Mouse (Mus musculus) CD4-positive, CD25-positive, alpha-beta regulatory T cell, adult 4 months (primary cell): ENCODE data around the gene Gm14137. TPM values are rescaled to one million over a fixed set of nuclear protein-coding genes. Genes with fewer than 3 reads are reported as not detected.

Experiments
- ATAC-seq: one replicate; pipeline ENCODE4 v1.8.0; 2017
- polyA plus RNA-seq, 2 experiments: library from polyadenylated mRNA; unstranded; fragments of 100-300 nt; shearing (Covaris generic); gene quantifications; one replicate each; pipeline ENCODE4 v1.2.1; 2017

Gm14137 gene
- polyA plus RNA-seq, result under 1 TPM; 0.38 to 0.57 TPM

DNA sequence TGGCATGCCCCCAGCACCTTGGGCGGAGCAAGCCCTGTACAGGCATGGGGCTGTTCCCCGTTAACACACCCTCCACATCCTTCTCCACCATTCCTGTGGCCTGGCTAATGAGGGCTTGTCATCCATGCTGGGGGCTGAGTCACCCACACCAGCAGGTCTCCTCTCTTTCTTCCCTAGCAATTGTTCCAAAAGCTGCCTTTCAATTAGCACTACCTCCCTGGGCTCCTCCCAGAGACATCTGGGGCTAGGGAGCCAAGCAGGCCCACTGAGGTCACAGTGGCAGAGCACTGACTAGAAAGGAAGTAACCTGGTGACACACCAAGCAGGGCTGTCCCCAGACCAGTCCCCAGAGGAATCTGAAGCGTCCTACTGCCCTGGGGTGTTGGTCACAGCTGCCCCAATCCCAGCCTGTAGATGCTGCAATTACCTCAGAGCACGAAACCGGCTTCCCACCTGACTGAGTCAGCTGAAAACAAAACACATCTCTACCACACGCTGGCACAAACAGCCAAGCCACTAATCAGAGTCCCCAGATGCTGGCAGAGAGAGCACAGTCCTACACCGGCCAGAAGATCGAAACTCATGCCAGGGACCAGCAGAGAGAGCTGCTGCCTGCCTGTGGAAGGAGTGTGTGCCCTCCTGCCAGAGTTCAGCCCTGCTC lies at the start of gene Gm14137:
Gm14137 (plus strand) TSS at position 519 of the 661 bp plus-strand sequence.
- no peak for ATAC-seq

DNA sequence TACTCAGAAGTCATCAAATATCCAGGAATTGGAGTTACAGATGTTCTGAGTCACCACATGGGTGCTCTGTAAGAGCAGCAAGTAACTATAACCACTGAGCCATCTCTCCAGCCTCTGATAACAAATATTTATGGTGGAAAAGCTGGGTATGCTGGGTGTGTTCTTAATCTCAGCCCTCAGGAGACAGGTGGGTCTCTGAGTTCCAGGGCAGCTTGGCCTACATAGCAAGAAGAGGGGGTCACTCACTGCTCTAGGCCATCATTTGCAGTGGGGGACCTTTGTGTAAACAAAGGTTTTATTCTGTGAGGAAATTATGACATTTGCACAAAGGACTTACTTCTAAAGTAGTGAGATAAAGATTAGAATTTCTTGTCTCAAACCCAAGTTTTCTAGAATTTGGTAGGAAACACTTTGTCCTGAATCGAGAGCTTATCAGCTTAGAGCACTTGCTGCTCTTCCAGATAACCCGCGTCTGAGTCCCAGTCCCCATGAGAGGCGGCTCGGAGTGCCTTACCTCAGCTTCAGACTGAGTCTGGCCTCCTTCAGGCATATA lies 37.9 kb upstream of the Gm14137 start:
- no peak for ATAC-seq

DNA sequence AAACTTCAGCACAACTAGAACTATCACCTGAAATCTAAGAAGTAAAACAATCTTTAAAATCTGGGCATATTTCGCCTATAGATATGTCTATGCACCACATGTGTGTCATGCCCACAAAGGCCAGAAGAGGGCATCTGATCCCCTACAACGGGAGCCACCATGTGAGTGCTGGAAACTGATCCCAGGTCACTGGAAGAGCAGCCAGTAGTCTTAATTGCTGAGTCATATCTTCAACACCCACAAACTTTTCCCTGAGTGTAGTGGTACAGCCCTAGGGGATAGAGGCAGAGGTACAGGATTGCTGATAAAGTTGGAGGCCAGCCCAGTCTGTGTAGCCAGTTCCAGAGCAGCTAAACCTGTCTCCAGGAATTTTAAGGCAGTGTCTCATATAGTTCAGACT lies 29.1 kb upstream of the Gm14137 start:
- ATAC-seq, result no peak

DNA sequence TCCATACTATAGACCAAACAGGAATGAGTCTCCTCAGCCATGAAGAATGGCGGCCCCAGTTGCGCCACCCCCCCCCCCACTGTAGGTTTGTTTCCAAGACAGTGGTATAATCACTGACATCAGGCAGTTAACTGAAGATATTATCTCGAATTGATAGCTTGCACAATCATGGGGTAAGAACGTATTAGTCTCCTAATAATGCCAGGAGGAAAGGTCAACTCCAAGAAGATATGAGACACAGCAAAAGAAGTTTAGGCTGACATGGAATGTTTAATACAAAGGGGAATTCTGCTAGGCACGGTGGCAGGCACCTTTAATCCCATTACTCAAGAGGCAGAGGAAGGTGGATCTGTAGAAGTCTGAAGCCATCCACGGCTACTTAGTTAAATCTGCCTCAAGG lies 27.9 kb upstream of the Gm14137 start:
- no peak for ATAC-seq

DNA sequence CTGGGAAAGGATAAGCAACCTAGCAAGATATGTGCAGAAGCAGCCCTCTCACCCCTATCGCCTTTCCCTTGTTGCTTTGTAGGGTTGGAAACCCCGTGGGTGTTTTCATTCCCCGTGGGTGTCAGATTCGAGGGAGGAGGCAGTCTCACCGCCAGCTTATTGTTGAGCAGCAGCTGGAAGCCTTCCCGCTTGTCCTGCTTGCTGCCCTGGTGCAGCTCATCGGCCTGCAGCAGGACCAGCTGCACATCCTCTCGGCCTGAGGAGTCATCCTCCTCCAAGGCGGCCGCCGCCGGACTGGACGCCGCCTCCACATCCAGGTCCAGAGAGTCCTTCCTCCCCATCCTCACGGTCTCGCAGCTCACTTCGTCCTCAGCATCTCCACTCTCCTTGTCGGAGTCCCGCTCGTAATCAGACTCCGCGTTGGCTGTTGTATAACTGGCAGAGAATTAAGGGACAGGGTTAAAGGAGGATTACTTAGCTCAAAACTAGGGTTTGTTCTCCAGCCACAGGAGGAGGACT lies 27.1 kb upstream of the Gm14137 start:
- no peak for ATAC-seq

DNA sequence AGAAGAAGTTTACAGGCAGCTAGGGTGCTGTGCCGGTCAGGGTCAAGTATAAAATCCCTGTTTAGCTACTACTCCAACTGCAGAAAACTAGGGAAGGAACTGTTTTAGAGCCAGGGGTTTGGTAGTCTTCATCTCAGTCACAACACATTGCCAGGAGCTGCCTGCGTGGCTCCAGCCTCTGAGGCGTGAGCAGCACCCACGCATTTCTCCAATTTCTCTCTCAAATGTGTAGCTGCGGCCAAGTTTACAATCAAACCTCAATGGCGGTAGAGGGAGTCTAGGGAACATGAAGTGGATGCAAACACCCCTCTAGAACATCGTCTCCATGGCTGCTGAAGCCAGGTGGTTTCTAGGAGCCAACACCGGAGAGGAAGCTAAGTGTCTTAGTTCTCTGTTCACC lies 26.5 kb upstream of the Gm14137 start:
- ATAC-seq, result no peak

DNA sequence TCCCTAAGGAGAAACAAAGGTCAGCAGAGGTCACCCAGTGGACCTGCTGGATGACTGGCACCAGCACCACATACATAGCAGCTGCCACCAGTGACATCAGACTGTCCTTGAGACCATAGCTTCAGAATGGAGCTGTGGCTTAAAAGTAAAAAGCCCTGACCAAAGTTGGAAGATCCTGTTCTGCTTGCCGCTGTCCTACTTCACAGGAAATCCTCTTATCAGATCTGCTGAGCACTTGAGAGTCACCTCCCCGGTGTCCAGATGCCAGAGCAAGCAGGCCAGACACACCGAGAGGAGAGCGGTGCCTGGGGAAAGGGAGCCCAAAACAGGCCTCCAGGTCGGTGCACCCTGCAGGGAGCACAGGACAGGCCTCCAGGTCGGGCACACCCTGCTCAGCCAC lies 22.1 kb upstream of the Gm14137 start:
- ATAC-seq, result no peak

DNA sequence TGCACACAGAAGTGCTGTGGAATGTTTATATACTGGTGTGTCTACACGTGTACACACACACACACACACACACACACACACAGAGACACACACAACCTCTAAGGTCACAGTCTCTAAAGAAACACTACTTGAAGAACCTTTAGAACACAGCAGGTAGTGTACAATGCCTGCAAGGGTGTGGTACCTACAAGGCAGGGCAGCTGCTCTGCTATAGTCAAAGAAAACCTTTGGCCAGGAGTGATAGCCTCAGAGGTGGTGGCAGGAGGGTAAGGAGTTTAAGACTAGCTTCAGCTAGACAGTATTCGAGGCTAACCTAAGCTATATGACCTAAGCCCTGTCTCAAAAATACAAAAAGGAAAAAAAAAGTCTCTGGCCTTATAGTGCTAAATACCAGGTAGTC lies 19.6 kb upstream of the Gm14137 start:
- ATAC-seq, result no peak

DNA sequence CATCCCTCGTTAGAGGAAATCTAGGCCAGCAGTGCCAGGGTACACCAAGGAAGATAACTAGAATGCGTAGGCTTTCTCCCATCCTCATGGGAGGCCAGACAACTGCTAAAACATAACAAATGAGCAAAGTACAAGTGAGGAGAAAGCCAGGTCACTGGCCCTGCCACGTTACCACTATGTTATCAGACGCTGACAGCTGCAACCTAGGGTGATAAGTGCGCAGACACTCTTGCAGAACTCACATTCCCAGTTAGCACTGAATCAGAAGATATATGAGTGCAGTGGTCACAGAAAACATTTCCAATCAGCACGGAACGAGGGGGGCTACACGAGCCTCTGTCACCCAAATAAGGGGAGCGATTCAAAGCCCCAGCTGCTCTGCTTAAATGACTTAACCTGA lies 18.9 kb upstream of the Gm14137 start:
- ATAC-seq, result no peak

DNA sequence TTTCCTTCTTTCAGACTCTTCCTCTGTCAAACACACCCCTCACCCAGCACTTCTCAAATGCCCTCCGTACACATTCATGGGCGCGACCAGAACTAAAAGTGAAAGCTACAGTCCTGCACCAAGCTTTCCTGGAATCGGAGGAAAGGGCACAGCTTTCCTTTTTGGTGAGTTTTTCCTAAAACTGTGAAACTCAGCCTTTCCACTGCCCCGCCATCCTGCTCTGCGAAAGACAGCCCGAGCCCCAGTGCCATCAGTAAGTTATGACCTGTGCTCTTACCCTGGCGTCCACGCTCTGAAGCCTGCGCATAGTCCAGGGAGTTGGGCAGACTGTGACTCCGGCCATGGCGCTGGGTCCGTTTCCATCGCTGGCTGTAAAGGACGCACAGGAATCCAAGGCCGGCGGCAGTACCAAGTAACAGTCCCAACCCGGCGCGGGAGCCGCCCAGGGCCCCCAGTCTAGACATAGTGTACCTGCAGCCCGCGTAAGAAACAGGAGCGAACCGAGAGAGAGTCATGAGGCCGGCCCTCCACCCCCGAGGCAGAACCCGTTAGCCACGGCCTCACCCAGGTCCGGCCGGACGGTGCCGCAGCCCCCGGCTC lies 18.1 kb upstream of the Gm14137 start:
- ATAC-seq, result peak; percentile 35

DNA sequence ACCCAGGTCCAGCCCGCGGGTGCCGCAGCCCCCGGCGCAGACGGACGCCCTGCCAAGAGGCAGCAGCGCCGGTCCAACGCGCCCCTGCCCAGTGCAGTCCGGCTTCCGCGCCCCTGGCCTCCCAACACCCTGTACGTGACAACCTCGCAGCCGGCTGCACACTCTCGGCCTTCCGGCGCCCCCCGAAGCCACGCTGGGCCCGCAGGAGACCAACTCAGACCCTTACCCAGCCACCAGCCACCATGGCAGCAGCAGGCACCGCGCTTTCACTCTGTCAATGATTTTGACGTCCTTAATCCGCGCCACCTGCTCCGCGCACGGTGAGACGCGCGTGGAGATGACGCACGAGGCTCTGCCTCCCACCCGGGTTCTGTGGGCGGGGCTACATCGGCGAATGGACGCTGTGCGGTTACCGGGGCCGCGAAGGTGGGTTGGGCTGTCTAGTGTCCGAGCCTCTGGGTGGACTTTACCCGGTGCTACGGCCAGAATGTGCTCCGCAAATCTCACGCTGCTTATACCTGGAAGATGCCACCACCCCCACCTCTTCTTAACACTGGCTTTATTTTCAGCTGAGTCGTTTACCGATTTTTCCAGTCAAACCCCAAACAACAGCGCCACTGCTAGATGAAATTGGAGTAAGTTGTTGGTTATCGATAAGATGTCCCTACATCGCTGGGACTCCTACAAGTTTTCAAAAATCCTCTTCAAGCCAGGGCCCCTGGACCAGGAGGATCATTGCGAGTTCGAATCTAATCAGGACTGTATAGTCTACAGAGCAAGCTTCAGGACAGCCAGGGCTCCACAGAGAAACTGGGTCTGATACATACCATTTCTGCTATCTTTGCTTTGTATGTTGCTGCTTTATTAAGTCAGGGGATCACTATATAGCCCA lies 17.4 kb upstream of the Gm14137 start, which contains the start of gene Rmdn3:
Rmdn3 (minus strand) TSS at position 354 of the 892 bp plus-strand sequence.
- ATAC-seq, result peak; percentile 94

DNA sequence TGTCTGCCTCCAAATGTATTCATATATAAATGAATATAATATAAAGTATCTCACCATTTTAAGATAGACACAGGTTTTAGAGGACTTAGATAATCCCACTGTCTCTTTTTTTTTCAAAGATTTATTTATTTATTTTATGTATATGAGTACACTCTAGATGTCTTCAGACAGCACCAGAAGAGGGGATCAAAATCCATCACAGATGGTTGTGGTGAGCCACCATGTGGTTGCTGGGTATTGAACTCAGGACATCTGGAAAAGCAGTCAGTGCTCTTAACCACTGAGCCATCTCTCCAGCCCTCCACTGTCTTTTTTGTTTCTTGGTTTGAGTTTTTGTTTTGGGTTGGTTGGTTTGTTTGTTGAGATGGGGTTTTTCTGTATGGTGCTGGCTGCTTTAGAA lies 16.5 kb upstream of the Gm14137 start:
- ATAC-seq, result no peak

DNA sequence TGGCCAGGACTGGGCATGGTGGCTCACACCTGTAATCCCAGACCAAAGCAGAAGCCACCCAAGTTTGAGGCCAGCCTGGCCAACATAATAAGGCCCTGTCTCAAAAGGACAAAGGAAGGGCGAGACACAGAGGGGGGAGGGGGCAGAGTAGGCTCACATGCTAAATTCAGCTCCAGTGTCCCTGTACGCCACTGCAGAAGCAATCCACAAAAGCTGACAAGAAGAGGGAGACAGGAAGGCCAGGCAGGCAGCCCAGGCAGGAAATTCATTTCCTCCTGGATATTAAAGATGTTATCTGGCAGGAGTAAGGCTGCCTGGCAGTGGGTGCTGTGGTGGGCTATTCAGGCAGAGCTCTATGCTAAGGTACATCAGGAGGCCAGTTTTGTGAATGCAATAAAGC lies 13.1 kb upstream of the Gm14137 start:
- ATAC-seq, result no peak

DNA sequence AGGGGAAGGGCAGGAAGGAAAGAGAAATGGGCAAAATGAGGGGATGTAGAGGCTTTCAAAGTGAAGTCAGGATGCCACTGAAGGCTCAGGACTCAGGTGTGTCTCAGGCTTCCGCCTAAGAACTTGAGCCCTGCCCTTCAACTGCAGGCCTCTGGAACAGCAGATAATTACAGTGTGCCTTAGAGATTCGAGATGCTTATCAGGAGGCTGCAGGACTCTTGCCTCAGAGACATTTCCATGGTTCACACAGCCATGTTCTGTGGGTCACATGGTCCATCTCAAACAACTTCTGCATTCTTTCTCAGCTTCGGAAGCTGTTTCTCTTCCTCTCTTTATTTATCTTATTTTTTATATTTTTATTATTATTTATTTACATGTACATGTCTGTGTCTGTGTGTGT lies 11.2 kb upstream of the Gm14137 start:
- no peak for ATAC-seq

DNA sequence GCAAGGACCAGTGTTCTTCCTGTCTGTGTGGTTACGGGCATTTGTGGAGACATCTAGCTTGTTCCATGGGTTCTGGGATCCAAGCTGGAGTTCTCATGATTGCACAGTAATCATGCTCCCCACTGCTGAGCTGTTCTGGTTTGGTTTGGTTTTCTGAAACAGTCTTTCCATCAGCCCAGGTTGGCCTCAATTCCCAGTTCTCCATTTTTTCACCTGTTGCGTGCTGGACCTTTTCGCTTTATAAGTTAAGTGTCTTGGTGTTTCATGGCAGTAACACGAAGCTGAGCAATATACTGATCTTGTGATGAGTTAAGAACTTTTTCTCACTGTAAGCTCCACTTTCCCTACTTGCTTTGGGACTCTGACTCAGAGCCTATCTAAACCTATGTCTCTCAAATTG lies 10.3 kb upstream of the Gm14137 start:
- no peak for ATAC-seq

DNA sequence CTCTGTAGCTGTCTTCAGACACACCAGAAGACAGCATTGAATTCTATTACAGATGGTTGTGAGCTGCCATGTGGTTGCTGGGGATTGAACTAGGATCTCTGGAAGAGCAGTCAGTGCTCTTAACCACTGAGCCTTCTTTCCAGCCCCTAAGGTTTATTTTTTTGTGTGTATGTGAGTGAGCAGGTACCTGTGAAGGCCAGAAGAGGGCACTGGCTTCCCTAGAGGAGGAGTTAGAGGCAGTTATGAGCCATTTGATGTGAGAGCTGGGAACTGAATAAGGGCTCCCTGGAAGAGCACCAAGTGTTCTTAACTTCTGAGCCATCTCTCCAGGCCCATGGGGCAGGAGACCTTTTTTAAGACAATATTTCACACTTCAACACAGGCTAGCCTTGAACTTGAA lies 8.9 kb upstream of the Gm14137 start:
- ATAC-seq, result no peak

DNA sequence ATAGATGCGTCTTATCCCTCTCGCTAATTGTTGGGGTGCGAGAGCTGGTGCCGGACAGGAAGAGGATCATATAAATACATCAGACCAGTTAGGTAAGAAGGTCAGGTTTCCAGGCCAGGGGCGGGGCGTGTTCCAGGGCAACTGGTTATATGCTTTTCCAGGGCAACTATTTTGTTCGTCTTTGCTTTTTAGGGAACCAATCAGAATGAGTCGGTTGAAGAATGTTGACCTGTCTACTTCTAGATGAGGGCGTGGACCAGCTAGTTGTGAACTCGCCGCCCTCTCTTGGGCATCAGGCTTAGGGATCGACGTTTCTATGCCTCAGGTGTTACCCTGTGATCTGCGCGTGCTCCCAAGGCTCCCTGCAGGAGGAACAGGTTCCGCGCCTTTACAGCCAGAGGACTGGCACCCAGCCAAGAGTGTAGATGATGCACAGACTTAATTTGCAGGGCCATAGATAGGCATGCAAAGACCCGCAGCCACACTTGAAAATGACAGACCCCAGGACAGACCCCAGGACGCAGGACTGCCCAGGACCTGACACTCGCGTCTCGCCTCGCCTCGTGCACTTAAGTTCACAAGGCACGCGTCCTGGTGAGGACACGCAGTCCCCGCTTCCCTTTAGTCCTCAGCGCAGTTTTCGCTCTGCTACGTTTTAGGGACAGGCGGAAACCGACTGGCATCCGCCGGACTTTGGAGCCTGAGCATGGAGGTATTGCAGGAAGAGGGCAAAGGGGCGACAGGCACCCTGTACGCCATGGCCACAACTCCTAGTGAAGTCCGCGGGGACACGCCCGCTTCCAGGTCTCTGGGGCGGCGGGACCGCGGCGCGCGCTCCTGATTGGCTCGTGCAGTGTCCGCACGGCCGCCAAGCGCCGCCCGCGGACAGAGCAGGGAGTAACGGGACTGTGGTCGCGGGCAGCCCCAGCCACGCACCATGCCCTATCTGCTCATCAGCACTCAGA lies 7.1 kb upstream of the Gm14137 start, which contains the start of gene Gchfr:
Gchfr (plus strand) TSS at position 873 of the 965 bp plus-strand sequence.
- peak; percentile 63 for ATAC-seq

DNA sequence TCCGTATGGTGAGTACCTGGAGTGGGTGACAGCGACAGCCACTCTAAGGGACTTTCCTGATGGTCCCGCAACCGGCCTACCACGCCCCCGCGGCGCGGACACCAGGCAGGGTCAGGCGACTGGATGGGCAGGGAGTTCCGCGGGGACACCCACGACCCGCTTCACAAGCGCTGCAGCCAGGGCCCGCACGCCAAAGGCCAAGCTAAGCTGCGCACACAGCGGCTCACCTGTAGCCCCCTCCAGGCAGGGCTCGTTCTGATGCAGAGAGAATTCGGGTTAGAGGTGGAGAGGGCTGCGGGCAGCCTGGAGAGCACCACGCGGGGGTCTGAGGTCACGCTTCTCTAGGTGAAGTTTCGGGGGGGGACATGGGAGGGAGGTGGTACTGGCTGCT lies 6.4 kb upstream of the Gm14137 start:
- no peak for ATAC-seq

DNA sequence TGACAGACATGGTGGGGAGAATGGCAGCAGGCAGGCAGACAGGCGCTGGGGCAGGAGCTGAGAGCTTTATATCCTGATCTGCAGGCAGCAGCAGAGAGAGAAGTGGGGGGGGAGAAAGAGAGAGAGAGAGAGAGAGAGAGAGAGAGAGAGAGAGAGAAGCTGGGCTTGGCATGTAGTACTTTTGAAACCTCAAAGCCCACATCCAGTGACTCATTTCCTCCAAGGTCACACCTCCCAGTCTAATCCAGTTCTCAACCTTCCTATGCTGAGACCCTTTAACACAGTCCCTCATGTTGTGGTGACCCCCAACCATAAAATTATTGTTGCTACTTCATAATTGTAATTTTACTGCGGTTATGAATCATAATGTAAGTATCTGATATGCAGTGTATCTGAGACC lies 4.0 kb upstream of the Gm14137 start:
- no peak for ATAC-seq

DNA sequence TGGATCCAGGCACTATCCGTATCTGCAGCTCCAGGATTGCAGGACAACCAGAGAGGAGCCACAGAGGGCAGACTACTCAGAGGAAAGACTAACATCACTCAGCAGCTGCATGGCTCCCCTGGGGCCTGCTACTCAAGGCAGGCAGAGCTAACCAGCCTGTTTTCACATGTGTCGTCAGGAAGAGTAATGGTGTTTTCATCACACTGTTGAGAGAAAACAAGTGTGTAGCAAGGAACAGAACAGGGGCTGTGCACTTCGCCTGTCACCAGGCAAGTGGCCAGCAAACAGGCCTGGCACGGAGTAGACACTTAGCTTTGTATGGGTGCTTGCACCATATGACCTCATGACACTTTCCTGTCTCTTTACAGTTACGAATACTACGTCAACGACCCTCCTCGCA lies 2.7 kb upstream of the Gm14137 start:
- ATAC-seq, result no peak

DNA sequence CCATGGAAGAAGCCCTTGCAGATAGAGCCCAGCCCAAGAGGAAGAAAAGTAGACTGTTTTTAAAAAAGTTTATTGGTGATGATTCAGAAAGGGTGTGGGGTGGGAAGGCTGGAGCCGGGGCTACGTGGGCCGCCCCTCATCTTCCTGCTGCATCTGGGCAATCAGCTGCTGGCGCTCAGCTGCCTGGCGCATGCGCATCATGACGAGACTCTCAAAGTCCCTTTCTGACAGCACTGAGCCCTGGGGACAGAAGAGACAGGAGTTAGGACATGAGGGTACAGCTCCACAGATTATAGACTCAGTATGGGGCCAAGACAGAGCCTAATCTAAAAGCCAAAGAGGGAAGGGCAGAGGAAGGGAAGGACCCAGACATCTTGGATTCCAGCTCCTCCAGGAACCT lies 1.9 kb upstream of the Gm14137 start:
- no peak for ATAC-seq
